Mouse (Mus musculus): Measurements from ENCODE around the gene Ndufa3. TPM values are rescaled to one million over a fixed set of nuclear protein-coding genes. Genes with fewer than 3 reads are reported as not detected.

Ndufa3 gene
- polyA plus RNA-seq, 1 experiment from 2014 or later = 505 TPM

GRCm38 (mm10) chr7:3629030-3629429 lies 11.9 kb downstream of the Ndufa3 start:
- Histone ChIP-seq H3K36me3 (ENCODE audit: control insufficient read depth, insufficient read depth, low read length) (peaks cover 10% of the 10 kb centered on the region), H3K4me2 (ENCODE audit: low read depth, low read length) (peak overlapping the region; percentile 92), H3K27ac (ENCODE audit: low read length) (no peak overlapping the region), H3K9ac (ENCODE audit: low read length) (peak overlapping the region; percentile 80), H3K4me1 (replicated peaks; ENCODE audit: control insufficient read depth, insufficient read depth, low read length) (peaks cover 17% of the 10 kb centered on the region), H3K27me3 (ENCODE audit: control insufficient read depth, insufficient read depth, low read depth, low read length) (no peaks in the 10 kb centered on the region), H3K4me3 (ENCODE audit: low read length) (peak overlapping the region; percentile 61), H3K9me3 (ENCODE audit: control insufficient read depth, low read length) (no peaks in the 10 kb centered on the region)
- peak; percentile 29; the same call in 1 of the 2 replicates for ATAC-seq (ENCODE audit: low read depth)
- 31% methylated on average over 4 of the region's 4 CpGs for WGBS

- Histone ChIP-seq H3K9me3 (ENCODE audit: control insufficient read depth, low read length) (no peaks in the 10 kb centered on the region), H3K4me2 (ENCODE audit: low read depth, low read length) (peak within 1 kb of the TSS; percentile 92), H3K4me1 (replicated peaks; ENCODE audit: control insufficient read depth, insufficient read depth, low read length) (peaks cover 17% of the 10 kb centered on the region), H3K27me3 (ENCODE audit: control insufficient read depth, insufficient read depth, low read depth, low read length) (no peaks in the 10 kb centered on the region), H3K27ac (ENCODE audit: low read length) (peak within 1 kb of the TSS; percentile 86), H3K4me3 (ENCODE audit: low read length) (peak within 1 kb of the TSS; percentile 61), H3K36me3 (ENCODE audit: control insufficient read depth, insufficient read depth, low read length) (peaks cover 4% of the 10 kb centered on the region; the same call in 1 of the 2 replicates), H3K9ac (ENCODE audit: low read length) (peak within 1 kb of the TSS; percentile 80)
- under 1% methylated on average over 47 of the region's 47 CpGs for WGBS
- peak; percentile 92 for ATAC-seq (ENCODE audit: low read depth)
Observed at GRCm38 (mm10) chr7:3629543-3630477, 12.6 kb downstream of the Ndufa3 start, which contains the start of the genes Tfpt and Prpf31. Gene Tfpt (minus strand): TSS chr7:3629929. Gene Prpf31 (plus strand): TSS chr7:3629985.

GRCm38 (mm10) chr7:3630478-3630815 lies 13.3 kb downstream of the Ndufa3 start:
- Histone ChIP-seq H3K4me3 (ENCODE audit: low read length) (peak overlapping the region; percentile 61), H3K36me3 (ENCODE audit: control insufficient read depth, insufficient read depth, low read length) (peaks cover 2% of the 10 kb centered on the region; the same call in 1 of the 2 replicates), H3K27me3 (ENCODE audit: control insufficient read depth, insufficient read depth, low read depth, low read length) (no peaks in the 10 kb centered on the region), H3K27ac (ENCODE audit: low read length) (no peak overlapping the region), H3K4me1 (replicated peaks; ENCODE audit: control insufficient read depth, insufficient read depth, low read length) (peaks cover 17% of the 10 kb centered on the region), H3K4me2 (ENCODE audit: low read depth, low read length) (peak overlapping the region; percentile 84), H3K9ac (ENCODE audit: low read length) (peak overlapping the region; percentile 77), H3K9me3 (ENCODE audit: control insufficient read depth, low read length) (no peaks in the 10 kb centered on the region)
- no peak; the same call in 1 of the 2 replicates for ATAC-seq (ENCODE audit: low read depth)
- WGBS = 50% methylated on average over 3 of the region's 3 CpGs

GRCm38 (mm10) chr7:3643412-3643811 lies 26.2 kb downstream of the Ndufa3 start:
- peaks cover 30% of the 10 kb centered on the region for H3K4me1 ChIP-seq (replicated peaks; ENCODE audit: control insufficient read depth, insufficient read depth, low read length)
- H3K4me3 ChIP-seq (ENCODE audit: low read length) = no peak overlapping the region
- peaks cover 16% of the 10 kb centered on the region; the same call in 1 of the 2 replicates for H3K36me3 ChIP-seq (ENCODE audit: control insufficient read depth, insufficient read depth, low read length)
- no peak for ATAC-seq (ENCODE audit: low read depth)
- no peak overlapping the region for H3K27ac ChIP-seq (ENCODE audit: low read length)
- no peaks in the 10 kb centered on the region for H3K9me3 ChIP-seq (ENCODE audit: control insufficient read depth, low read length)
- WGBS = 65% methylated on average over 5 of the region's 5 CpGs
- H3K9ac ChIP-seq (ENCODE audit: low read length) = no peak overlapping the region
- no peaks in the 10 kb centered on the region for H3K27me3 ChIP-seq (ENCODE audit: control insufficient read depth, insufficient read depth, low read depth, low read length)
- H3K4me2 ChIP-seq (ENCODE audit: low read depth, low read length) = no peak overlapping the region; the same call in 1 of the 2 replicates

- Histone ChIP-seq H3K9me3 (ENCODE audit: control insufficient read depth, low read length) (no peaks in the 10 kb centered on the region), H3K36me3 (ENCODE audit: control insufficient read depth, insufficient read depth, low read length) (peaks cover 14% of the 10 kb centered on the region; the same call in 1 of the 2 replicates), H3K4me2 (ENCODE audit: low read depth, low read length) (peak overlapping the region; percentile 71), H3K27me3 (ENCODE audit: control insufficient read depth, insufficient read depth, low read depth, low read length) (no peaks in the 10 kb centered on the region), H3K4me3 (ENCODE audit: low read length) (peak overlapping the region; percentile 56), H3K9ac (ENCODE audit: low read length) (peak overlapping the region; percentile 42), H3K4me1 (replicated peaks; ENCODE audit: control insufficient read depth, insufficient read depth, low read length) (peaks cover 33% of the 10 kb centered on the region), H3K27ac (ENCODE audit: low read length) (peak overlapping the region; percentile 82; the same call in 1 of the 2 replicates)
- ATAC-seq (ENCODE audit: low read depth) = no peak
- WGBS = 16% methylated on average over 9 of the region's 9 CpGs
Observed at GRCm38 (mm10) chr7:3643843-3644242, 26.7 kb downstream of the Ndufa3 start.

- no peak for ATAC-seq (ENCODE audit: low read depth)
- Histone ChIP-seq H3K9ac (ENCODE audit: low read length) (peak overlapping the region; percentile 42), H3K4me3 (ENCODE audit: low read length) (peak overlapping the region; percentile 56), H3K27me3 (ENCODE audit: control insufficient read depth, insufficient read depth, low read depth, low read length) (no peaks in the 10 kb centered on the region), H3K4me2 (ENCODE audit: low read depth, low read length) (peak overlapping the region; percentile 71), H3K27ac (ENCODE audit: low read length) (peak overlapping the region; percentile 82), H3K36me3 (ENCODE audit: control insufficient read depth, insufficient read depth, low read length) (peaks cover 14% of the 10 kb centered on the region), H3K9me3 (ENCODE audit: control insufficient read depth, low read length) (no peaks in the 10 kb centered on the region), H3K4me1 (replicated peaks; ENCODE audit: control insufficient read depth, insufficient read depth, low read length) (peaks cover 33% of the 10 kb centered on the region)
- WGBS = 1% methylated on average over 11 of the region's 11 CpGs
Observed at GRCm38 (mm10) chr7:3644348-3644671, 27.1 kb downstream of the Ndufa3 start.

GRCm38 (mm10) chr7:3644672-3645487 lies 27.7 kb downstream of the Ndufa3 start, which contains the start of gene Cnot3:
Gene Cnot3 (plus strand): TSS chr7:3645268.
- peak within 1 kb of the TSS; percentile 97 for H3K9ac ChIP-seq (ENCODE audit: low read length)
- peak; percentile 98 for ATAC-seq (ENCODE audit: low read depth)
- no peaks in the 10 kb centered on the region for H3K27me3 ChIP-seq (ENCODE audit: control insufficient read depth, insufficient read depth, low read depth, low read length)
- peak within 1 kb of the TSS; percentile 93 for H3K4me2 ChIP-seq (ENCODE audit: low read depth, low read length)
- H3K4me1 ChIP-seq (replicated peaks; ENCODE audit: control insufficient read depth, insufficient read depth, low read length) = peaks cover 33% of the 10 kb centered on the region
- peak within 1 kb of the TSS; percentile 99 for H3K27ac ChIP-seq (ENCODE audit: low read length)
- WGBS = 0% methylated on average over 57 of the region's 58 CpGs
- H3K4me3 ChIP-seq (ENCODE audit: low read length) = peak within 1 kb of the TSS; percentile 98
- H3K9me3 ChIP-seq (ENCODE audit: control insufficient read depth, low read length) = no peaks in the 10 kb centered on the region
- H3K36me3 ChIP-seq (ENCODE audit: control insufficient read depth, insufficient read depth, low read length) = peaks cover 10% of the 10 kb centered on the region

- Histone ChIP-seq H3K4me2 (ENCODE audit: low read depth, low read length) (peak overlapping the region; percentile 93), H3K36me3 (ENCODE audit: control insufficient read depth, insufficient read depth, low read length) (peaks cover 11% of the 10 kb centered on the region), H3K4me1 (replicated peaks; ENCODE audit: control insufficient read depth, insufficient read depth, low read length) (peaks cover 33% of the 10 kb centered on the region), H3K9ac (ENCODE audit: low read length) (peak overlapping the region; percentile 97), H3K4me3 (ENCODE audit: low read length) (peak overlapping the region; percentile 98), H3K9me3 (ENCODE audit: control insufficient read depth, low read length) (no peaks in the 10 kb centered on the region), H3K27me3 (ENCODE audit: control insufficient read depth, insufficient read depth, low read depth, low read length) (no peaks in the 10 kb centered on the region), H3K27ac (ENCODE audit: low read length) (peak overlapping the region; percentile 99)
- 0% methylated on average over 51 of the region's 58 CpGs for WGBS
- peak; percentile 0; the same call in 1 of the 2 replicates for ATAC-seq (ENCODE audit: low read depth)
Observed at GRCm38 (mm10) chr7:3645488-3646025, 28.4 kb downstream of the Ndufa3 start.
